Mouse (Mus musculus): ENCODE measurements around the gene Aox2. TPM values are rescaled to one million over a fixed set of nuclear protein-coding genes. Genes with fewer than 3 reads are reported as not detected.
A peak's percentile ranks its signal among the peaks of the same experiment; 100 is the strongest.

The Aox2 gene
- polyA plus RNA-seq, 1 experiment from 2014 or later, result 2.9 TPM

GRCm38 (mm10) chr1:58407321-58407720 is 129.2 kb downstream of the Aox2 start:
- Histone ChIP-seq H3K9me3 (replicated peaks) (no peaks in the 10 kb centered on the region), H3K4me3 (replicated peaks) (no peak overlapping the region), H3K27me3 (no peaks in the 10 kb centered on the region), H3K36me3 (peaks cover 70% of the 10 kb centered on the region), H3K9ac (no peak overlapping the region), H3K4me1 (no peaks in the 10 kb centered on the region), H3K4me2 (replicated peaks) (no peak overlapping the region), H3K27ac (replicated peaks) (no peak overlapping the region)
- ATAC-seq (ENCODE audit: insufficient number of reproducible peaks, low FRiP score, low TSS enrichment, low read depth), result no peak
- 97% methylated on average over 7 of the region's 7 CpGs for WGBS

- no peaks in the 10 kb centered on the region for H3K9me3 ChIP-seq (replicated peaks)
- WGBS, result 83% methylated on average over 6 of the region's 6 CpGs
- peaks cover 69% of the 10 kb centered on the region for H3K36me3 ChIP-seq
- H3K27me3 ChIP-seq, result no peaks in the 10 kb centered on the region
- no peak overlapping the region for H3K27ac ChIP-seq (replicated peaks)
- no peak overlapping the region for H3K4me2 ChIP-seq (replicated peaks)
- no peaks in the 10 kb centered on the region for H3K4me1 ChIP-seq
- ATAC-seq (ENCODE audit: insufficient number of reproducible peaks, low FRiP score, low TSS enrichment, low read depth), result no peak
- H3K4me3 ChIP-seq (replicated peaks), result no peak overlapping the region
- H3K9ac ChIP-seq, result no peak overlapping the region
Measured at GRCm38 (mm10) chr1:58408141-58408540, 130.0 kb downstream of the Aox2 start.

GRCm38 (mm10) chr1:58409553-58410197 is 131.5 kb downstream of the Aox2 start:
- ATAC-seq (ENCODE audit: insufficient number of reproducible peaks, low FRiP score, low TSS enrichment, low read depth), result no peak
- Histone ChIP-seq H3K9ac (no peak overlapping the region), H3K36me3 (peaks cover 70% of the 10 kb centered on the region)

GRCm38 (mm10) chr1:58410198-58410588 is 132.1 kb downstream of the Aox2 start:
- 76% methylated on average over 3 of the region's 3 CpGs for WGBS
- Histone ChIP-seq H3K9me3 (replicated peaks) (no peaks in the 10 kb centered on the region), H3K4me2 (replicated peaks) (no peak overlapping the region), H3K27me3 (no peaks in the 10 kb centered on the region), H3K9ac (no peak overlapping the region), H3K4me1 (no peaks in the 10 kb centered on the region), H3K4me3 (replicated peaks) (no peak overlapping the region), H3K27ac (replicated peaks) (no peak overlapping the region), H3K36me3 (peaks cover 74% of the 10 kb centered on the region)
- no peak for ATAC-seq (ENCODE audit: insufficient number of reproducible peaks, low FRiP score, low TSS enrichment, low read depth)

More at GRCm38 (mm10) chr1:58409553-58410197, 131.5 kb downstream of the Aox2 start:
- H3K4me1 ChIP-seq, result no peaks in the 10 kb centered on the region
- no peaks in the 10 kb centered on the region for H3K9me3 ChIP-seq (replicated peaks)
- WGBS, result 77% methylated on average over 5 of the region's 5 CpGs
- no peak overlapping the region for H3K4me3 ChIP-seq (replicated peaks)
- no peak overlapping the region; the same call in 1 of the 2 replicates for H3K27ac ChIP-seq (replicated peaks)
- no peak overlapping the region for H3K4me2 ChIP-seq (replicated peaks)
- H3K27me3 ChIP-seq, result no peaks in the 10 kb centered on the region

- H3K9ac ChIP-seq, result no peak overlapping the region
- H3K27ac ChIP-seq (replicated peaks), result no peak overlapping the region
- H3K27me3 ChIP-seq, result no peaks in the 10 kb centered on the region
- WGBS, result 89% methylated on average over 7 of the region's 7 CpGs
- H3K4me1 ChIP-seq, result no peaks in the 10 kb centered on the region
- ATAC-seq (ENCODE audit: insufficient number of reproducible peaks, low FRiP score, low TSS enrichment, low read depth), result no peak
- H3K9me3 ChIP-seq (replicated peaks), result no peaks in the 10 kb centered on the region
- no peak overlapping the region for H3K4me2 ChIP-seq (replicated peaks)
- H3K4me3 ChIP-seq (replicated peaks), result no peak overlapping the region
- peaks cover 75% of the 10 kb centered on the region for H3K36me3 ChIP-seq
Measured at GRCm38 (mm10) chr1:58410776-58411175, 132.7 kb downstream of the Aox2 start.

- no peak for ATAC-seq (ENCODE audit: insufficient number of reproducible peaks, low FRiP score, low TSS enrichment, low read depth)
- Histone ChIP-seq H3K4me3 (replicated peaks) (no peak overlapping the region), H3K36me3 (peaks cover 84% of the 10 kb centered on the region), H3K4me2 (replicated peaks) (no peak overlapping the region), H3K27ac (replicated peaks) (no peak overlapping the region), H3K9me3 (replicated peaks) (no peaks in the 10 kb centered on the region), H3K4me1 (0 out of 2 replicates have a peak, but pooled peaks cover 3% of the 10 kb centered on the region), H3K9ac (no peak overlapping the region), H3K27me3 (no peaks in the 10 kb centered on the region)
- 26% methylated on average over 1 of the region's 1 CpGs for WGBS
Measured at GRCm38 (mm10) chr1:58415442-58415841, 137.3 kb downstream of the Aox2 start.

- whole genome bisulfite sequencing, result 75% methylated on average over 2 of the region's 2 CpGs
- Histone ChIP-seq H3K9me3 (replicated peaks) (no peaks in the 10 kb centered on the region), H3K27me3 (no peaks in the 10 kb centered on the region), H3K4me2 (replicated peaks) (no peak overlapping the region), H3K4me1 (peaks cover 5% of the 10 kb centered on the region), H3K36me3 (peaks cover 80% of the 10 kb centered on the region), H3K9ac (no peak overlapping the region), H3K27ac (replicated peaks) (no peak overlapping the region), H3K4me3 (replicated peaks) (no peak overlapping the region)
- no peak for ATAC-seq (ENCODE audit: insufficient number of reproducible peaks, low FRiP score, low TSS enrichment, low read depth)
Measured at GRCm38 (mm10) chr1:58416048-58416447, 137.9 kb downstream of the Aox2 start.

GRCm38 (mm10) chr1:58420032-58420431 is 141.9 kb downstream of the Aox2 start:
- no peaks in the 10 kb centered on the region for H3K9me3 ChIP-seq (replicated peaks)
- no peaks in the 10 kb centered on the region for H3K27me3 ChIP-seq
- H3K36me3 ChIP-seq, result peaks cover 51% of the 10 kb centered on the region
- WGBS, result 87% methylated on average over 10 of the region's 10 CpGs
- no peak overlapping the region for H3K9ac ChIP-seq
- no peak overlapping the region for H3K4me2 ChIP-seq (replicated peaks)
- no peak for ATAC-seq (ENCODE audit: insufficient number of reproducible peaks, low FRiP score, low TSS enrichment, low read depth)
- H3K4me1 ChIP-seq, result peaks cover 15% of the 10 kb centered on the region
- no peak overlapping the region for H3K27ac ChIP-seq (replicated peaks)
- H3K4me3 ChIP-seq (replicated peaks), result no peak overlapping the region

GRCm38 (mm10) chr1:58420961-58421360 is 142.8 kb downstream of the Aox2 start:
- peaks cover 15% of the 10 kb centered on the region for H3K4me1 ChIP-seq
- peaks cover 44% of the 10 kb centered on the region for H3K36me3 ChIP-seq
- WGBS, result 60% methylated on average over 7 of the region's 7 CpGs
- no peak for ATAC-seq (ENCODE audit: insufficient number of reproducible peaks, low FRiP score, low TSS enrichment, low read depth)
- H3K9me3 ChIP-seq (replicated peaks), result no peaks in the 10 kb centered on the region
- H3K27ac ChIP-seq (replicated peaks), result no peak overlapping the region
- no peak overlapping the region for H3K9ac ChIP-seq
- H3K4me3 ChIP-seq (replicated peaks), result peak overlapping the region; percentile 91; the same call in 1 of the 2 replicates
- peak overlapping the region; percentile 19 for H3K4me2 ChIP-seq (replicated peaks)
- H3K27me3 ChIP-seq, result no peaks in the 10 kb centered on the region

GRCm38 (mm10) chr1:58422879-58423278 is 144.8 kb downstream of the Aox2 start:
- Histone ChIP-seq H3K4me2 (replicated peaks) (peak overlapping the region; percentile 65), H3K36me3 (peaks cover 27% of the 10 kb centered on the region), H3K9me3 (replicated peaks) (no peaks in the 10 kb centered on the region), H3K4me3 (replicated peaks) (peak overlapping the region; percentile 91), H3K27me3 (no peaks in the 10 kb centered on the region), H3K27ac (replicated peaks) (peak overlapping the region; percentile 99), H3K4me1 (peaks cover 12% of the 10 kb centered on the region), H3K9ac (peak overlapping the region; percentile 100)
- WGBS, result 4% methylated on average over 13 of the region's 13 CpGs
- no peak for ATAC-seq (ENCODE audit: insufficient number of reproducible peaks, low FRiP score, low TSS enrichment, low read depth)

GRCm38 (mm10) chr1:58423371-58424248 is 145.5 kb downstream of the Aox2 start, which contains the start of gene Clk1:
Gene Clk1, minus strand, starts transcription at chr1:58424066.
- H3K4me3 ChIP-seq (replicated peaks), result peak within 1 kb of the TSS; percentile 91
- peak; percentile 96 for ATAC-seq (ENCODE audit: insufficient number of reproducible peaks, low FRiP score, low TSS enrichment, low read depth)
- peak within 1 kb of the TSS; percentile 99 for H3K27ac ChIP-seq (replicated peaks)
- H3K9me3 ChIP-seq (replicated peaks), result no peaks in the 10 kb centered on the region
- peak within 1 kb of the TSS; percentile 65 for H3K4me2 ChIP-seq (replicated peaks)
- peaks cover 12% of the 10 kb centered on the region for H3K4me1 ChIP-seq
- peak within 1 kb of the TSS; percentile 100 for H3K9ac ChIP-seq
- no peaks in the 10 kb centered on the region for H3K27me3 ChIP-seq
- under 1% methylated on average over 79 of the region's 79 CpGs for WGBS
- H3K36me3 ChIP-seq, result peaks cover 19% of the 10 kb centered on the region
